Mouse (Mus musculus) C2C12 (cell line): Measurements from ENCODE around the gene Slc47a2. TPM values are rescaled to one million over a fixed set of nuclear protein-coding genes. Genes with fewer than 3 reads are reported as not detected.

ENCODE experiments used
- H3K27me3 ChIP-seq: one replicate; pipeline ENCODE4 v1.6.1; 2011; ENCODE audit not compliant: control insufficient read depth, insufficient read depth, insufficient read length
- H3K36me3 ChIP-seq: one replicate; pipeline ENCODE4 v1.6.1; 2011; ENCODE audit not compliant: control insufficient read depth, insufficient read depth
- H3K4me3 ChIP-seq: one replicate; pipeline ENCODE4 v1.5.1; 2011; ENCODE audit warnings: mild to moderate bottlenecking, control low read depth; ENCODE audit not compliant: poor library complexity, insufficient read depth, severe bottlenecking
- H3K79me2 ChIP-seq: one replicate; pipeline ENCODE4 v1.6.1; 2011; ENCODE audit not compliant: control insufficient read depth, insufficient read depth
- H3K79me3 ChIP-seq: one replicate; pipeline ENCODE4 v1.6.1; 2011; ENCODE audit warnings: low read depth, control low read depth
- H3ac ChIP-seq: one replicate; pipeline ENCODE3; 2011; ENCODE audit warnings: low read depth; ENCODE audit not compliant: control insufficient read depth, insufficient read length
- CEBPB ChIP-seq: IDR thresholded peaks from one replicate; pipeline ENCODE4 v1.6.1; 2011; ENCODE audit warnings: low read depth, mild to moderate bottlenecking, control low read depth, moderate library complexity
- CTCF ChIP-seq: IDR thresholded peaks from one replicate; pipeline ENCODE4 v1.5.1; 2011; ENCODE audit not compliant: control insufficient read depth, insufficient read depth, insufficient read length
- FOSL1 ChIP-seq: IDR thresholded peaks from one replicate; pipeline ENCODE4 v1.8.0; 2011; ENCODE audit warnings: mild to moderate bottlenecking, low read length; ENCODE audit not compliant: poor library complexity, insufficient read depth, severe bottlenecking
- MAX ChIP-seq: IDR thresholded peaks from one replicate; pipeline ENCODE4 v1.6.1; 2011; ENCODE audit warnings: mild to moderate bottlenecking, control low read depth
- MYOD1 ChIP-seq: IDR thresholded peaks from one replicate; pipeline ENCODE4 v1.6.1; 2011; ENCODE audit warnings: low read depth; ENCODE audit not compliant: control insufficient read depth, insufficient read length
- MYOG ChIP-seq: IDR thresholded peaks from one replicate; pipeline ENCODE4 v1.6.1; 2011; ENCODE audit not compliant: control insufficient read depth, insufficient read length; ENCODE audit errors: extremely low read depth
- USF1 ChIP-seq: IDR thresholded peaks from one replicate; pipeline ENCODE4 v1.6.1; 2011; ENCODE audit warnings: low read depth, mild to moderate bottlenecking, control low read depth, moderate library complexity
- polyA plus RNA-seq: library from polyadenylated mRNA; unstranded; fragments of >200 nt; fragmentation: generic; extraction: Trizol; gene quantifications from one replicate; pipeline ENCODE4 v1.2.1, GENCODE M21; 2012; ENCODE audit warnings: missing spikeins

Gene Slc47a2
- polyA plus RNA-seq, 1 experiment: not detected

- no peak overlapping the region for H3K4me3 ChIP-seq
- peaks cover 7% of the 10 kb centered on the region for H3K27me3 ChIP-seq
- no peaks in the 10 kb centered on the region for H3K79me2 ChIP-seq
- TF ChIP-seq MAX (no peak), CEBPB (no peak), MYOG (no peak), USF1 (no peak), CTCF (no peak)
- H3ac ChIP-seq: no peak overlapping the region
- H3K79me3 ChIP-seq: no peaks in the 10 kb centered on the region
- H3K36me3 ChIP-seq: no peaks in the 10 kb centered on the region
Measured at GRCm38 (mm10) chr11:61353038-61353437, 10.4 kb upstream of the Slc47a2 start.

DNA sequence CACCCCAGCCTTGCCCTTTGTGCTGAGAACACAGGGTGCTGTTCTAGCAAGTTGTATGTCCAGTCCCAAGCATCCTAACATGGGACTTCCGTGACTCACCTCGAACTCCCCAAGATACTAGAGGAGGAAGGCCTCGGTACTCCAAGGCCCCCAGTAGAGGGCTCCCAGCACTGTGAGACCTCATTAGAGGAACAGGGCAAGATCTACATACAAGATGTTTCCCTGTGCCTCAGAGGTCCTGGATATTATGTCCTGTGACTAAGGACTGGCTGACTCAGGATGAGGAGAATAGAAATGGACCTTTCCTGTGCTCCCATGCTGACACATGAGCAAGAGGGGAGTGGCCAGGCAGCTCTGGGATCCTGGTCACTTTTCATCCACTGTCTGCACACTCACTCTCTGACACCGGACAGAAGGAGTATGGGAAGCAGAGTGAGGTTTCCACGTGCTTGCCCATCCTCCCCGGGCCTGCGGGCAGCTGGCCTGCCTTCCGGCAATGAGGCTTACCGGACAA, 9.5 kb upstream of the Slc47a2 start:
- TF ChIP-seq MYOG (no peak), CEBPB (no peak), MAX (no peak), FOSL1 (no peak), USF1 (no peak), CTCF (no peak), MYOD1 (no peak)

GRCm38 (mm10) chr11:61349337-61349736, 6.7 kb upstream of the Slc47a2 start:
- peaks cover 17% of the 10 kb centered on the region for H3K27me3 ChIP-seq
- no peak overlapping the region for H3ac ChIP-seq
- no peak overlapping the region for H3K4me3 ChIP-seq
- H3K36me3 ChIP-seq: no peaks in the 10 kb centered on the region
- H3K79me3 ChIP-seq: no peaks in the 10 kb centered on the region
- TF ChIP-seq USF1 (peak; percentile 70), CEBPB (no peak), CTCF (peak; percentile 64), MAX (peak; percentile 88)
- no peaks in the 10 kb centered on the region for H3K79me2 ChIP-seq

More for the DNA sequence above, 9.5 kb upstream of the Slc47a2 start:
- Histone ChIP-seq H3K79me2 (no peaks in the 10 kb centered on the region), H3K4me3 (no peak overlapping the region), H3ac (no peak overlapping the region), H3K79me3 (no peaks in the 10 kb centered on the region), H3K36me3 (no peaks in the 10 kb centered on the region), H3K27me3 (peaks cover 14% of the 10 kb centered on the region)

DNA sequence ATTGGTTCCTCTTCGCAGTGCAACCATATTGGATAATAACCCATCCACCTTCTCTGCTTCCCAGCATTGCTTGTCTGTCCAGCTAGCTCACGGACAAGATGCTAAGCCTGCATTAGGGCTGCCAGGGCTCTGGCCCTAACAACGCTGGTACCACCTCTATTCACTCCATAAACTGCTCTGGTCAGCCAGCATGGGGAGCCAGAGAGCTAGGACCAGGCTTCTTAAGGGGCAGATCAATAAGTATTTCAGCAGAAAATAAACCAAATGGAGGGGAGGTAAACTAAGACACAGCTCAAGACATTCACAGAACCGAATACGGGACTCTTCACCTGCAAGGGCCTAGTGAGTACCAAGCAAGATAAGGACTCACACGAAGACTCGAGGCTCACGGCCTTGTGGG, 3.5 kb upstream of the Slc47a2 start:
- H3K79me3 ChIP-seq: no peaks in the 10 kb centered on the region
- TF ChIP-seq MYOG: no peak
- TF ChIP-seq CTCF: no peak
- no peak for TF ChIP-seq MAX
- H3K36me3 ChIP-seq: no peaks in the 10 kb centered on the region
- no peaks in the 10 kb centered on the region for H3K79me2 ChIP-seq
- no peak overlapping the region for H3ac ChIP-seq
- H3K4me3 ChIP-seq: no peak overlapping the region
- peaks cover 34% of the 10 kb centered on the region for H3K27me3 ChIP-seq

- Histone ChIP-seq H3ac (no peak overlapping the region), H3K27me3 (peaks cover 21% of the 10 kb centered on the region), H3K4me3 (no peak overlapping the region), H3K79me3 (no peaks in the 10 kb centered on the region), H3K79me2 (no peaks in the 10 kb centered on the region), H3K36me3 (no peaks in the 10 kb centered on the region)
- TF ChIP-seq CTCF (no peak), FOSL1 (no peak), MAX (no peak), MYOG (no peak), USF1 (no peak), CEBPB (no peak), MYOD1 (no peak)
Measured at GRCm38 (mm10) chr11:61341971-61342370, 689 bp downstream of the Slc47a2 start.

DNA sequence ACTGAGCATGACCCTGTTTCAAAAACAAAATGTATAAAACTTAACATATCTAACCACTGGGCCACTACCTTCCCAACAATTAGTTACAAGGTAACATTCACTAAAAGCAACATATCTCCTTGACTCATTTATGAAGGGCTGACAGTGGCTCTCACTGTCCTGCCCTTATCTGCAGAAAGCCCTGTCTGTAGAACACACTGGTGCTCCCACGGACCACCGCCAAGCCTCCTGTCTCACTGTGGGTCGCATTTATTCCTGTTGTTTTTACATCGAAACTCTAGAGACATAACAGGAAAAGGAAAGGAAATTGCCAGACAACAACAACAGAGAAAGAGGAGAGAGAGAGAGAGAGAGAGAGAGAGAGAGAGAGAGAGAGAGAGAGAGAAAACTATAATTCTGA, 1.4 kb downstream of the Slc47a2 start:
- TF ChIP-seq MYOD1 (no peak), FOSL1 (no peak), CTCF (no peak), MAX (no peak), MYOG (no peak), USF1 (no peak), CEBPB (no peak)
- no peaks in the 10 kb centered on the region for H3K79me3 ChIP-seq
- H3K27me3 ChIP-seq: peaks cover 21% of the 10 kb centered on the region
- no peaks in the 10 kb centered on the region for H3K36me3 ChIP-seq
- no peak overlapping the region for H3ac ChIP-seq
- no peak overlapping the region for H3K4me3 ChIP-seq
- H3K79me2 ChIP-seq: no peaks in the 10 kb centered on the region
